Mouse (Mus musculus) heart, adult 18-20 months (tissue): ENCODE measurements around the gene Tnfrsf26. TPM values are rescaled to one million over a fixed set of nuclear protein-coding genes. Genes with fewer than 3 reads are reported as not detected.

Experiments
- DNase-seq, 2 experiments: peaks; one replicate each; pipeline ENCODE4 v3.0.0; 2021 to 2022; ENCODE audit warnings: mixed read lengths in 1 of 2
- microRNA-seq, 2 experiments: library from miRNA; unstranded; fragments of <30 nt; microRNA quantifications; one replicate each; pipeline ENCODE4 v1.2.0; 2022
- total RNA-seq, 2 experiments: library from RNA; stranded (reverse); gene quantifications; 2 replicates each; pipeline ENCODE4 v1.2.3; 2021

The Tnfrsf26 gene
- total RNA-seq, 2 experiments from 2014 or later: 0.50 to 0.80 TPM

GRCm38 (mm10) chr7:143599428-143600230 is 28.9 kb downstream of the Tnfrsf26 start, which contains the start of gene Cars:
Gene Cars (minus strand): TSS chr7:143600090.
- peak; percentile 97 to 98 for DNase-seq

- DNase-seq: no peak
Observed at GRCm38 (mm10) chr7:143594865-143595264, 33.7 kb downstream of the Tnfrsf26 start.

- no peak for DNase-seq
Observed at GRCm38 (mm10) chr7:143592255-143592654, 36.3 kb downstream of the Tnfrsf26 start.

- peak; percentile 66 to 85 for DNase-seq
Observed at GRCm38 (mm10) chr7:143588006-143588405, 40.5 kb downstream of the Tnfrsf26 start.

GRCm38 (mm10) chr7:143587586-143587985 is 40.9 kb downstream of the Tnfrsf26 start:
- peak; percentile 57 to 69 for DNase-seq

- peak; percentile 66 to 82 for DNase-seq
Observed at GRCm38 (mm10) chr7:143583956-143584355, 44.6 kb downstream of the Tnfrsf26 start.

- no peak for DNase-seq
Observed at GRCm38 (mm10) chr7:143583025-143583424, 45.5 kb downstream of the Tnfrsf26 start.

GRCm38 (mm10) chr7:143575751-143576150 is 52.8 kb downstream of the Tnfrsf26 start:
- DNase-seq: no peak

- DNase-seq: no peak
Observed at GRCm38 (mm10) chr7:143565648-143566039, 62.9 kb downstream of the Tnfrsf26 start.

- no peak for DNase-seq
Observed at GRCm38 (mm10) chr7:143565015-143565647, 63.4 kb downstream of the Tnfrsf26 start.

- DNase-seq: no peak
Observed at GRCm38 (mm10) chr7:143563787-143564186, 64.7 kb downstream of the Tnfrsf26 start.

Small RNA genes within 50 kb of the gene (microRNA-seq; reads per million reads assigned to microRNA genes)
- 0.27 to 0.38 reads per million in 2 experiments for gene Mir7064

Other genes starting within 250 kb of the Tnfrsf26 start
- gene Cdkn1c, start 167.7 kb downstream of the Tnfrsf26 start, total RNA-seq: 10 to 100 TPM; 22.9 to 30.2 TPM
- gene Slc22a18, start 155.0 kb downstream of the Tnfrsf26 start, total RNA-seq: under 1 TPM; 0.50 to 0.87 TPM
- not detected for gene Phlda2, start 125.6 kb downstream of the Tnfrsf26 start, total RNA-seq
- 100 to 1,000 TPM; 185 to 191 TPM for gene Nap1l4, start 79.6 kb downstream of the Tnfrsf26 start, total RNA-seq
- 10 to 100 TPM; 20.4 to 20.6 TPM for gene Cars, start 28.6 kb downstream of the Tnfrsf26 start, total RNA-seq
- gene Tnfrsf22, start 20.9 kb upstream of the Tnfrsf26 start, total RNA-seq: 1 to 10 TPM; 2.7 to 3.3 TPM
- 1 to 10 TPM; 3.2 to 5.1 TPM for gene Tnfrsf23, start 57.1 kb upstream of the Tnfrsf26 start, total RNA-seq
- gene Osbpl5, start 128.3 kb upstream of the Tnfrsf26 start, total RNA-seq: 10 to 100 TPM; 16.6 to 17.6 TPM
- gene Mrgprg, start 138.3 kb upstream of the Tnfrsf26 start, total RNA-seq: under 1 TPM in 1 of 2 experiments, not detected in 1; 0.36 TPM
- gene Mrgpre, start 155.8 kb upstream of the Tnfrsf26 start, total RNA-seq: 1 to 10 TPM; 1.6 to 2.0 TPM
- 1 to 10 TPM; 5.0 to 5.5 TPM for gene Nadsyn1, start 194.1 kb upstream of the Tnfrsf26 start, total RNA-seq
- 1 to 10 TPM; 6.3 to 8.5 TPM for gene Dhcr7, start 194.4 kb upstream of the Tnfrsf26 start, total RNA-seq
- gene Gm498, start 238.1 kb upstream of the Tnfrsf26 start, total RNA-seq: not detected